Mouse (Mus musculus) testis, adult 2 months (tissue): Measurements from ENCODE around the gene Atf6.

Experiments
- CTCF ChIP-seq: fragments of 200-500 bp; IDR thresholded peaks from 2 replicates; pipeline ENCODE4 v1.5.1; 2012; ENCODE audit warnings: low read depth, mild to moderate bottlenecking, inconsistent platforms, low read length, moderate library complexity; ENCODE audit not compliant: control insufficient read depth, insufficient read depth, insufficient replicate concordance
- POLR2A ChIP-seq: fragments of 200-500 bp; IDR thresholded peaks from 2 replicates; pipeline ENCODE4 v1.6.1; 2012; ENCODE audit warnings: low read depth, mild to moderate bottlenecking, inconsistent platforms, low read length, moderate library complexity; ENCODE audit not compliant: control insufficient read depth

DNA sequence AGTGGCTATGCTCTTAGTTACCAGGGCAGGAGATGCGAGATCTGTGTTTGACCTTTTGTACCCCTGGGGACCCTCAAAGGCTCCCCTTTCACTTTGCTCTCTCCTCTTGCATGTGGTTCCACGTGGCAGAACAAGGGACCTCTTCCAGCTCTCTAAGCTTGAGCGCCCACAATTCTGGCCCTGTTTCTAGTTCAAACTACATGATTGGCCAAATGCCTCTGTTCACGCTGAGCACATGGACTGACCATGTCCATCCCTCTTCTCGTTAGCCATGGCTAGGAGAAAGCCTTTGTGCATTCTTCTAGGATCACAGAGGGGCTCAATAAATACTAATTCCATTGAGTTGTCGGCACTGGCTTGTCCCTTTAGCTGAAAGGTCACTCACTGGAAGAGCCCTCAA lies 172.2 kb downstream of the Atf6 start:
- TF ChIP-seq CTCF (no peak), POLR2A (no peak)
